Mouse (Mus musculus): ENCODE results near the gene Rfng.
A peak's percentile ranks its signal among the peaks of the same experiment; 100 is the strongest.
"Not testable (repeated sequence)": the region's sequence is repeated elsewhere in the genome, so short reads cannot be mapped to it uniquely, and the experiment has no call there.

Rfng gene

GRCm38 (mm10) chr11:120784064-120784791 lies at the start of gene Rfng, which contains the start of gene Gps1:
TSS of gene Rfng (minus strand) at chr11:120784207.
TSS of gene Gps1 (plus strand) at chr11:120784272.
- DNase-seq, result peak; percentile 83

GRCm38 (mm10) chr11:120832962-120833361 lies 49.0 kb upstream of the Rfng start:
- DNase-seq, result not testable (repeated sequence)

- no peak for DNase-seq
Observed at GRCm38 (mm10) chr11:120831659-120832440, 47.8 kb upstream of the Rfng start.

- no peak for DNase-seq
Observed at GRCm38 (mm10) chr11:120830686-120831085, 46.7 kb upstream of the Rfng start.

GRCm38 (mm10) chr11:120829757-120830532 lies 45.9 kb upstream of the Rfng start:
- DNase-seq, result no peak

GRCm38 (mm10) chr11:120828416-120828815 lies 44.4 kb upstream of the Rfng start:
- DNase-seq, result no peak

- no peak for DNase-seq
Observed at GRCm38 (mm10) chr11:120826016-120826953, 42.3 kb upstream of the Rfng start.

GRCm38 (mm10) chr11:120825289-120825863 lies 41.4 kb upstream of the Rfng start:
- no peak for DNase-seq

GRCm38 (mm10) chr11:120824787-120825288 lies 40.8 kb upstream of the Rfng start:
- DNase-seq, result no peak

GRCm38 (mm10) chr11:120823956-120824786 lies 40.2 kb upstream of the Rfng start, which contains the start of gene Fasn:
TSS of gene Fasn (minus strand) at chr11:120824547.
- DNase-seq, result peak; percentile 99

GRCm38 (mm10) chr11:120823551-120823947 lies 39.5 kb upstream of the Rfng start:
- DNase-seq, result peak; percentile 72

GRCm38 (mm10) chr11:120822831-120823550 lies 39.0 kb upstream of the Rfng start:
- DNase-seq, result no peak

- no peak for DNase-seq
Observed at GRCm38 (mm10) chr11:120822321-120822720, 38.3 kb upstream of the Rfng start.

GRCm38 (mm10) chr11:120821076-120821922 lies 37.3 kb upstream of the Rfng start:
- DNase-seq, result no peak

- no peak for DNase-seq
Observed at GRCm38 (mm10) chr11:120820546-120820945, 36.5 kb upstream of the Rfng start.

- no peak for DNase-seq
Observed at GRCm38 (mm10) chr11:120819556-120819955, 35.5 kb upstream of the Rfng start.

- no peak for DNase-seq
Observed at GRCm38 (mm10) chr11:120818251-120818650, 34.2 kb upstream of the Rfng start.

- no peak for DNase-seq
Observed at GRCm38 (mm10) chr11:120817358-120817757, 33.4 kb upstream of the Rfng start.

- DNase-seq, result no peak
Observed at GRCm38 (mm10) chr11:120812068-120812467, 28.1 kb upstream of the Rfng start.
